Mouse (Mus musculus): ENCODE measurements around the gene Hist1h3f. TPM values are rescaled to one million over a fixed set of nuclear protein-coding genes. Genes with fewer than 3 reads are reported as not detected.
"Not testable (repeated sequence)": the region's sequence is repeated elsewhere in the genome, so short reads cannot be mapped to it uniquely, and the experiment has no call there.

Hist1h3f gene
- total and polyA plus RNA-seq, 2 experiments from 2014 or later = 0.16 to 466 TPM

- no peak for TF ChIP-seq CTCF (IDR thresholded peaks at IDR 0.05; ENCODE audit: low read depth)
- H3K27me3 ChIP-seq (ENCODE audit: insufficient read depth, low read length) = no peaks in the 10 kb centered on the region
- no peaks in the 10 kb centered on the region for H3K9me3 ChIP-seq (ENCODE audit: low read length)
- no peaks in the 10 kb centered on the region for H3K4me1 ChIP-seq (ENCODE audit: insufficient read depth, low read length)
- H3K9ac ChIP-seq (replicated peaks; ENCODE audit: low read length) = no peak overlapping the region
- no peak overlapping the region for H3K4me2 ChIP-seq (ENCODE audit: low read depth, low read length)
- ATAC-seq (no peak), DNase-seq (ENCODE audit: low spot score) (no peak)
- 81% methylated on average over 5 of the region's 5 CpGs for WGBS
- H3K36me3 ChIP-seq (ENCODE audit: insufficient read depth, low read length) = no peaks in the 10 kb centered on the region
- no peak overlapping the region for H3K27ac ChIP-seq
- no peak overlapping the region for H3K4me3 ChIP-seq (ENCODE audit: low read length)
These were observed 2.8 kb downstream of the Hist1h3f start for GRCm38 (mm10) chr13:23546694-23547093.

- no peak for DNase-seq (ENCODE audit: low spot score)
- WGBS = 11% methylated on average over 3 of the region's 3 CpGs
These were observed 6.9 kb downstream of the Hist1h3f start for GRCm38 (mm10) chr13:23550761-23551145.

DNA sequence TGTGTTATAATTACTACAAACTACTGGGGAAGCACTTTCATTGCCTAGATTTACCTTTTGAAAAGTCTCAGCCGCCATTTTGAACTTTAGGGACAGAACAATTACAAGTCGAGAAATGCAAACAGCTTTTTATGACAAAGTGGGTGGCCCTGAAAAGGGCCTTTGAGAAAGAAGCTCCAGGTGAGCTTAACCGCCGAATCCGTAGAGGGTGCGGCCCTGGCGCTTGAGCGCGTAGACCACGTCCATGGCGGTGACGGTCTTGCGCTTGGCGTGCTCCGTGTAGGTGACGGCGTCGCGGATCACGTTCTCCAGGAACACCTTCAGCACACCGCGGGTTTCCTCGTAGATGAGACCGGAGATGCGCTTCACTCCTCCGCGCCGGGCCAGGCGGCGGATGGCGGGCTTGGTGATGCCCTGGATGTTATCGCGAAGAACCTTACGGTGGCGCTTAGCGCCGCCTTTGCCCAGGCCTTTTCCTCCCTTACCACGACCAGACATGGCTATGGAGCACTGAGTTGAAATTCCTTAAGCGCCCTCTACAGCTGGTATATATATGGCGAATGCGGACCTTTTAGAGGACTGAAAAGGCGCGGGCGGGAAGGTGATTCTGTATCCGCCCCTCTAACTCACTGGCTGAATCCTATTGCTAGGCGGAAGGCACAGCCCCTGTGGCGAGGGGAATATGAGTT, 7.4 kb downstream of the Hist1h3f start, which contains the start of gene Hist1h4f:
TSS of gene Hist1h4f (minus strand) at position 503 of the 689 bp plus-strand sequence.
- DNase-seq (ENCODE audit: low spot score) (peak; percentile 96), ATAC-seq (peak; percentile 92)
- Histone ChIP-seq H3K4me3 (ENCODE audit: low read length) (peak within 1 kb of the TSS; percentile 36), H3K4me2 (ENCODE audit: low read depth, low read length) (peak within 1 kb of the TSS; percentile 58), H3K9ac (replicated peaks; ENCODE audit: low read length) (peak within 1 kb of the TSS; percentile 43; the same call in 1 of the 2 replicates), H3K27ac (peak within 1 kb of the TSS; percentile 73)
- H3K27me3 ChIP-seq (ENCODE audit: insufficient read depth, low read length); H3K36me3 ChIP-seq (ENCODE audit: insufficient read depth, low read length); H3K9me3 ChIP-seq (ENCODE audit: low read length); H3K4me1 ChIP-seq (ENCODE audit: insufficient read depth, low read length): not testable (repeated sequence)
- under 1% methylated on average over 42 of the region's 47 CpGs for WGBS
- TF ChIP-seq CTCF (IDR thresholded peaks at IDR 0.05; ENCODE audit: low read depth) = peak; percentile 71

More at GRCm38 (mm10) chr13:23550761-23551145, 6.9 kb downstream of the Hist1h3f start:
- Histone ChIP-seq H3K4me3 (ENCODE audit: low read length) (peak overlapping the region; percentile 36), H3K36me3 (ENCODE audit: insufficient read depth, low read length) (no peaks in the 10 kb centered on the region), H3K27me3 (ENCODE audit: insufficient read depth, low read length) (no peaks in the 10 kb centered on the region), H3K4me2 (ENCODE audit: low read depth, low read length) (peak overlapping the region; percentile 58), H3K9me3 (ENCODE audit: low read length) (no peaks in the 10 kb centered on the region), H3K27ac (peak overlapping the region; percentile 73), H3K4me1 (ENCODE audit: insufficient read depth, low read length) (peaks cover 7% of the 10 kb centered on the region), H3K9ac (replicated peaks; ENCODE audit: low read length) (peak overlapping the region; percentile 43; the same call in 1 of the 2 replicates)
- no peak for TF ChIP-seq CTCF (IDR thresholded peaks at IDR 0.05; ENCODE audit: low read depth)
- ATAC-seq = no peak

DNA sequence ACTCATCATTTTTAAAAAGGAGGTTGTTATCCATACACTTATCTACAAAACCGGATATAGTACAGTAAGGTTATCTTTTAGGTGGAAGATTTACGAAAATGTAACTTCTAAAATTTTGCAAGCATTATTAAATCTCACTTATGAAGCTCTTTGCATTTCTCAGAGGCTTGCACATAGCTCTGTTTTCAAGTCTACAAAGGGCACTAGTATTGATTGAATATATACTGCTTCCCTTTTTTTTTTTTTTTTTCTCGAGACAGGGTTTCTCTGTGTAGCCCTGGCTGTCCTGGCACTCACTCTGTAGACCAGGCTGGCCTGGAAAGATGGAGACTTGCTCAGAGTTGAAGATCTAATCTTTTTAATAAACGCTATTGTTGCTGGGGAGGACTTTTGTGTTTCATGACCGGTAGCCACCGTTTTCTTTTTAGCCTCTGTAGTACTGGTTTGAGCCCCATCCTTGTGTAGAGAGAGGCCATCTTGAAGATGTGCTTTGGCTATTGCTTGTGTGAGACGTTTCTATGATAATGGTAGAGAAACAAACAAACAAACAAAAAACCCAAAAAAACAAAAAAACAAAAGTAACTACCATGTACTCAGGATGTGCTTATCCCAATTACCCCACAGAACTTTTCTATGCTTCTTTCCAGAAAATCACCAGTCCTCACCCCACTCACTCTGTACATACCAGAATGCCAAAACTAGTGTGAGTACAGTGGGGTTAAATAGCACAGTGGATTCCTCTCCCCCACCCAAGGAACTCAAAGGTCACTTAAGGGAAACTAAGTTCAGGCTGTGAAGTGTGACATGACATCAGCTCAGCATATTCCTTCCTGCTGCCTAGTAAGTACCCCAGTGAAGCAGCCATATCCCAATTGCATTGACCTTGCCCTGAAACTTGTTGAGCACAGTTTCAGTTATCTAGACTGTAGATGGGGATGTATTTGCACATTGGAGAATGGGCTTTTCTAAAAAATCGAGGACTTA, 8.4 kb downstream of the Hist1h3f start:
- Histone ChIP-seq H3K27me3 (ENCODE audit: insufficient read depth, low read length) (no peaks in the 10 kb centered on the region), H3K9ac (replicated peaks; ENCODE audit: low read length) (no peak overlapping the region), H3K4me2 (ENCODE audit: low read depth, low read length) (peak overlapping the region; percentile 58), H3K36me3 (ENCODE audit: insufficient read depth, low read length) (no peaks in the 10 kb centered on the region), H3K9me3 (ENCODE audit: low read length) (no peaks in the 10 kb centered on the region), H3K4me3 (ENCODE audit: low read length) (peak overlapping the region; percentile 36), H3K27ac (peak overlapping the region; percentile 73), H3K4me1 (ENCODE audit: insufficient read depth, low read length) (peaks cover 7% of the 10 kb centered on the region)
- WGBS = 47% methylated on average over 8 of the region's 8 CpGs
- no peak for TF ChIP-seq CTCF (IDR thresholded peaks at IDR 0.05; ENCODE audit: low read depth)
- ATAC-seq = no peak
- no peak for DNase-seq (ENCODE audit: low spot score)

DNA sequence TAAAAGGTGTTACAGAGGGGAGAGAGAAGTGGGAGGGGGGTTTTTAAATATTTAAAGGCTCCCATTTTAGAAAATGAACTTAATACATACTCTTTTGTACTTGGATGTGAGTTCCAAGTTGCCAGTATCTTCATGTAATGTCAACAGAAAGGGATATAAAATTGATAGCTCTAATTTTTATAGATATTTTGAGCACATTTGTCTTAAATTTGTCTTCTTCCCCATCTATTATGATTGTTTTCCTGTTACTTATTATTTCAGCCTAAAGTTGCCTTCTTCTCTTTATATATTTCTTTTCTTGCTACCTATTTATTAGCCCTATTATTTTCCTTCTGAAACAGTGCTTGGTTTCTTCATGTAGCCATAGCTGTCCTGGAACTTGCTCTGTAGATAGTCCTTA, 9.1 kb downstream of the Hist1h3f start, which contains the start of gene Hist1h1d:
TSS of gene Hist1h1d (plus strand) at position 301 of the 400 bp plus-strand sequence.
- TF ChIP-seq CTCF (IDR thresholded peaks at IDR 0.05; ENCODE audit: low read depth) = no peak
- Histone ChIP-seq H3K4me3 (ENCODE audit: low read length) (no peak within 1 kb of the TSS), H3K36me3 (ENCODE audit: insufficient read depth, low read length) (no peaks in the 10 kb centered on the region), H3K4me1 (ENCODE audit: insufficient read depth, low read length) (peaks cover 7% of the 10 kb centered on the region), H3K9ac (replicated peaks; ENCODE audit: low read length) (no peak within 1 kb of the TSS), H3K27me3 (ENCODE audit: insufficient read depth, low read length) (no peaks in the 10 kb centered on the region), H3K4me2 (ENCODE audit: low read depth, low read length) (no peak within 1 kb of the TSS), H3K27ac (peak within 1 kb of the TSS; percentile 76; the same call in 1 of the 2 replicates), H3K9me3 (ENCODE audit: low read length) (no peaks in the 10 kb centered on the region)
- DNase-seq (ENCODE audit: low spot score) = no peak
- no peak for ATAC-seq

DNA sequence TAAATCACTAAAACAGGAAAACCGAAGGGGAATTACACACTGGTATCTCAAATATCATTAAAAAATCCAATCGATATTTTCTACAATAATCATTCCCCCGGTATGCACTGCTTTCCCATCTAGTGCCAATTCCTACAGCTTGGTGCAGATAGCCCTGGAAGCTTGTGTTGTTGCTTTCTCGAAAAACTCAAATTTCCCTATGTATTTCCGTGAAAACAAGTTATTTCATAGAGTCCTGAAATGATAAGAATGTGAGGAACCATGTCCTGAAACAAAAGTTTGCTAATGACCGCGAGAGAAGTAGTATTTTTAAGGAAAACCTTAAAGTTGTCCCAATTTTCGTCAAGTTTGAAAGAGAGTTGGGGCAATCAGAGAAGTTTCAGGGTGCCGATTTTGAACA, 10.5 kb downstream of the Hist1h3f start:
- no peak for DNase-seq (ENCODE audit: low spot score)
- WGBS = 19% methylated on average over 9 of the region's 9 CpGs
- Histone ChIP-seq H3K4me2 (ENCODE audit: low read depth, low read length) (peak overlapping the region; percentile 81), H3K9me3 (ENCODE audit: low read length) (no peaks in the 10 kb centered on the region), H3K27me3 (ENCODE audit: insufficient read depth, low read length) (no peaks in the 10 kb centered on the region), H3K4me1 (ENCODE audit: insufficient read depth, low read length) (peaks cover 7% of the 10 kb centered on the region), H3K4me3 (ENCODE audit: low read length) (peak overlapping the region; percentile 47), H3K9ac (replicated peaks; ENCODE audit: low read length) (peak overlapping the region; percentile 35), H3K27ac (peak overlapping the region; percentile 76), H3K36me3 (ENCODE audit: insufficient read depth, low read length) (no peaks in the 10 kb centered on the region)
- no peak for ATAC-seq
- TF ChIP-seq CTCF (IDR thresholded peaks at IDR 0.05; ENCODE audit: low read depth) = no peak
